Mouse (Mus musculus) Muller cell, postnatal 12 days (primary cell): ENCODE results near the gene Scgb2b17.
"Not testable (repeated sequence)": the region's sequence is repeated elsewhere in the genome, so short reads cannot be mapped to it uniquely, and the experiment has no call there.

ENCODE experiments used
- DNase-seq: peaks from one replicate; pipeline ENCODE4 v3.0.0-alpha.2; 2015; ENCODE audit errors: inconsistent ontology term

The Scgb2b17 gene

GRCm38 (mm10) chr7:33056461-33056860, at the start of gene Scgb2b17:
Scgb2b17 (minus strand) TSS chr7:33056561.
- DNase-seq, result not testable (repeated sequence)

GRCm38 (mm10) chr7:33063149-33063548, 6.8 kb upstream of the Scgb2b17 start, which contains the start of gene Scgb1b17:
Scgb1b17 (plus strand) TSS chr7:33063449.
- not testable (repeated sequence) for DNase-seq
